Mouse (Mus musculus): ENCODE measurements at regions not wholly inside any gene's neighbourhood (a gene's known extent, or its start where the extent isn't known, plus 50 kb on each side); places are given as distances from the start of the nearest gene placed in this dataset.

GRCm38 (mm10) chr7:60438781-60439180, 298.8 kb upstream of the Snrpn start:
- TF ChIP-seq POLR2A (IDR thresholded peaks at IDR 0.05; ENCODE audit: borderline replicate concordance, extremely low read depth, low read depth, low read length) (no peak), CTCF (IDR thresholded peaks at IDR 0.05; ENCODE audit: insufficient read depth, low read length) (no peak)
